Mouse (Mus musculus): ENCODE measurements at regions not wholly inside any gene's neighbourhood (a gene's known extent, or its start where the extent isn't known, plus 50 kb on each side); places are given as distances from the start of the nearest gene placed in this dataset.

GRCm38 (mm10) chr5:58556770-58557169, 839.0 kb downstream of the Pcdh7 start:
- TF ChIP-seq MAX (IDR thresholded peaks at IDR 0.05; ENCODE audit: low read depth) (no peak), USF1 (IDR thresholded peaks at IDR 0.05; ENCODE audit: low read depth) (no peak), POLR2A (IDR thresholded peaks at IDR 0.05; ENCODE audit: insufficient read length, low read depth) (no peak), POLR2AphosphoS2 (IDR thresholded peaks at IDR 0.05; ENCODE audit: insufficient read length, low read depth) (no peak), MYOG (IDR thresholded peaks at IDR 0.05; ENCODE audit: control insufficient read depth in 1 of 3, insufficient read depth in 1 of 3, insufficient read length in 2 of 3, low read depth in 2 of 3) (no peak), E2F4 (IDR thresholded peaks at IDR 0.05; ENCODE audit: insufficient read depth) (no peak), TCF12 (IDR thresholded peaks at IDR 0.05; ENCODE audit: insufficient read depth, poor library complexity, severe bottlenecking) (no peak), REST (IDR thresholded peaks at IDR 0.05; ENCODE audit: insufficient read depth, insufficient read length) (no peak), SRF (IDR thresholded peaks at IDR 0.05; ENCODE audit: control insufficient read depth, insufficient read length, low read depth) (no peak), TCF3 (IDR thresholded peaks at IDR 0.05; ENCODE audit: insufficient read length, low read depth) (no peak)
